Mouse (Mus musculus) central nervous system, embryonic 11.5 days (tissue): ENCODE data around the gene 9530002B09Rik. TPM values are rescaled to one million over a fixed set of nuclear protein-coding genes. Genes with fewer than 3 reads are reported as not detected.

ENCODE experiments used
- polyA plus RNA-seq: library from polyadenylated mRNA; depleted of rRNA; stranded (reverse); fragments of >200 nt; gene quantifications from 2 replicates; pipeline ENCODE4 v1.2.3, GENCODE M21; 2012; rRNA removed

The 9530002B09Rik gene
- polyA plus RNA-seq: not detected in 2 replicates

GRCm38 (mm10) chr4:122688975-122689374 lies at the start of gene 9530002B09Rik:
Gene 9530002B09Rik, plus strand, starts transcription at chr4:122689275.

Other genes starting within 250 kb of the 9530002B09Rik start
- gene Ppt1, start 147.0 kb downstream of the 9530002B09Rik start, polyA plus RNA-seq: 37.6 and 53.7 TPM in 2 replicates
- gene Cap1, start 196.8 kb downstream of the 9530002B09Rik start, polyA plus RNA-seq: 60.4 and 90.8 TPM in 2 replicates